Mouse (Mus musculus) T-helper 1 cell (primary cell): Measurements from ENCODE around the gene Cyp2c39.
"Not testable (repeated sequence)": the region's sequence is repeated elsewhere in the genome, so short reads cannot be mapped to it uniquely, and the experiment has no call there.

Experiments used
- in situ Hi-C: fragments of 300-600 bp; cut with MboI, MseI; formaldehyde crosslinking; loops from one replicate; pipeline ENCODE4 v1.15.1; 2025; ENCODE audit warnings: high pct_unique_total_duplicates

Cyp2c39 gene

GRCm38 (mm10) chr19:39510534-39510933, at the start of gene Cyp2c39:
Gene Cyp2c39 (plus strand): TSS chr19:39510862.
- in situ Hi-C loops: no loop called here

GRCm38 (mm10) chr19:39462941-39463340, 47.7 kb upstream of the Cyp2c39 start, which contains the start of gene Cyp2c38:
Gene Cyp2c38 (minus strand): TSS chr19:39463075.
- in situ Hi-C loops: no loop called here

GRCm38 (mm10) chr19:39463923-39464322, 46.7 kb upstream of the Cyp2c39 start:
- in situ Hi-C loops: no loop called here

GRCm38 (mm10) chr19:39483961-39484360, 26.7 kb upstream of the Cyp2c39 start:
- in situ Hi-C loops: not testable (repeated sequence)

GRCm38 (mm10) chr19:39506341-39506740, 4.3 kb upstream of the Cyp2c39 start:
- in situ Hi-C loops: no loop called here

- in situ Hi-C loops: no loop called here
Observed at GRCm38 (mm10) chr19:39509533-39509932, 1.1 kb upstream of the Cyp2c39 start.
